24 mouse cellular contexts compared by ENCODE assay signal in the genomic region with DNA sequence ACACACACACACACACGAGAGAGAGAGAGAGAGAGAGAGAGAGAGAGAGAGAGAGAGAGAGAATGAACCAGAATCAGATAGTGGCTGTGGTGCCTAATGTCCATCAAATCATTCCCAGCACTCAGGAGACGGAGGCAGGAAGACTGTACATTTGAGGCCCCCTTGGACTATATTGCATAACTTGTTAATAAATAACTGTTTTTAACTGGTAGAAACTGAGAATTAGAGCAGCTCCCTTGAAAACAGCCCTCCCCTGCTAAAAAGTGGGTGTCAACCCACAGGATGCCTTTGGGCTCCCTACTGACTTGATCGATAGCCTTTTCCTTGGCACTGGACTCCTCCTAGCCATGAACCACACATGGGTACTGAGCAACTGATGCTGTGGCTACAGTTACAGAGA. TPM values are rescaled to one million over a fixed set of nuclear protein-coding genes. Genes with fewer than 3 reads are reported as not detected.
DNase-seq lines count a peak whose midpoint lies in the region; ATAC-seq and TF ChIP-seq lines count a peak whose summit lies in the region.
"Had no signal": no experiment of that assay in that cellular context is flagged by ENCODE, and none has a peak within 500 bp of the region (broad histone marks: within the 10 kb centered on the region; RNA-seq: fewer than 3 reads in every experiment).

No protein-coding gene starts in this region.

- WGBS in kidney, adult 2 months: 51% methylated on average over 2 of the region's 3 CpGs
- WGBS in stomach, embryonic 15.5 days: 67% methylated on average over 3 of the region's 3 CpGs
- 83% methylated on average over 2 of the region's 3 CpGs for WGBS in stomach, postnatal 0 days
- 56% methylated on average over 3 of the region's 3 CpGs for WGBS in liver, embryonic 16.5 days (ENCODE audit: insufficient replicate concordance)

- TF ChIP-seq EP300 in stomach, postnatal 0 days (optimal IDR thresholded peaks at IDR 0.05): no peak

- no peak overlapping the region for H3K4me2 ChIP-seq in stomach, embryonic 15.5 days
- no peak overlapping the region for H3K4me2 ChIP-seq in stomach, postnatal 0 days (replicated peaks; ENCODE audit: low read depth)
- no peak overlapping the region for H3K4me2 ChIP-seq in liver, embryonic 16.5 days (ENCODE audit: low read depth, low read length)
- H3K4me2 ChIP-seq: forebrain, embryonic 15.5 days; hindbrain, embryonic 15.5 days; lung, embryonic 14.5 days; midbrain, embryonic 15.5 days; neural tube, embryonic 13.5 days had no signal

- H3K9me3 ChIP-seq in stomach, embryonic 15.5 days: no peaks in the 10 kb centered on the region
- no peaks in the 10 kb centered on the region for H3K9me3 ChIP-seq in stomach, postnatal 0 days (ENCODE audit: control insufficient read depth, low read length)
- H3K9me3 ChIP-seq in liver, embryonic 16.5 days (replicated peaks; ENCODE audit: control insufficient read depth, low read length): no peaks in the 10 kb centered on the region
- H3K9me3 ChIP-seq: embryonic facial prominence, embryonic 10.5 days; forebrain, embryonic 15.5 days; heart, embryonic 10.5 days; hindbrain, embryonic 15.5 days; midbrain, embryonic 15.5 days; neural tube, embryonic 13.5 days had no signal

- H3K4me1 ChIP-seq in kidney, adult 2 months (ENCODE audit: control insufficient read depth, insufficient read depth, low read length): peaks cover 4% of the 10 kb centered on the region; the same call in 1 of the 2 replicates
- H3K4me1 ChIP-seq in stomach, embryonic 15.5 days: no peaks in the 10 kb centered on the region
- no peaks in the 10 kb centered on the region for H3K4me1 ChIP-seq in stomach, postnatal 0 days (replicated peaks; ENCODE audit: control insufficient read depth, insufficient read depth)
- peaks cover 2% of the 10 kb centered on the region; the same call in 1 of the 2 replicates for H3K4me1 ChIP-seq in liver, embryonic 16.5 days (ENCODE audit: control insufficient read depth, low read depth, low read length)
- H3K4me1 ChIP-seq: forebrain, embryonic 15.5 days; heart, embryonic 10.5 days; hindbrain, embryonic 15.5 days; midbrain, embryonic 15.5 days; neural tube, embryonic 13.5 days had no signal

- no peaks in the 10 kb centered on the region for H3K27me3 ChIP-seq in kidney, adult 2 months (replicated peaks; ENCODE audit: control insufficient read depth, insufficient read depth, low read length)
- H3K27me3 ChIP-seq in stomach, embryonic 15.5 days (replicated peaks): no peaks in the 10 kb centered on the region
- no peaks in the 10 kb centered on the region for H3K27me3 ChIP-seq in stomach, postnatal 0 days (ENCODE audit: control insufficient read depth, insufficient read depth, low read length)
- no peaks in the 10 kb centered on the region for H3K27me3 ChIP-seq in liver, embryonic 16.5 days (ENCODE audit: control insufficient read depth, insufficient read depth, low read depth, low read length)
- H3K27me3 ChIP-seq: forebrain, embryonic 15.5 days; hindbrain, embryonic 15.5 days; midbrain, embryonic 15.5 days; neural tube, embryonic 13.5 days; Patski had no signal

- H3K9ac ChIP-seq in stomach, embryonic 15.5 days: no peak overlapping the region
- H3K9ac ChIP-seq in stomach, postnatal 0 days (ENCODE audit: low read length): no peak overlapping the region
- H3K9ac ChIP-seq in liver, embryonic 16.5 days (ENCODE audit: low read depth, low read length): no peak overlapping the region
- H3K9ac ChIP-seq: forebrain, embryonic 15.5 days; hindbrain, embryonic 15.5 days; lung, embryonic 14.5 days; midbrain, embryonic 15.5 days; neural tube, embryonic 13.5 days had no signal

- no peak for TF ChIP-seq POLR2A in kidney, adult 2 months (IDR thresholded peaks at IDR 0.05; ENCODE audit: low read depth, low read length)

- ATAC-seq in stomach, embryonic 15.5 days (ENCODE audit: insufficient read depth, low FRiP score, low read depth): 0 out of 2 replicates have a peak, but pooled peaks have one; percentile 43
- ATAC-seq in stomach, postnatal 0 days (ENCODE audit: low FRiP score, low TSS enrichment): no peak
- ATAC-seq in liver, embryonic 16.5 days (ENCODE audit: low read depth): peak; percentile 75
- ATAC-seq: CD4-positive, CD25-positive, alpha-beta regulatory T cell, adult 4 months; forebrain, embryonic 15.5 days; midbrain, embryonic 15.5 days; Patski had no signal

- no peak overlapping the region for H3K27ac ChIP-seq in kidney, adult 2 months (ENCODE audit: insufficient read depth, low read depth, low read length)
- H3K27ac ChIP-seq in stomach, embryonic 15.5 days: no peak overlapping the region
- no peak overlapping the region for H3K27ac ChIP-seq in stomach, postnatal 0 days (replicated peaks)
- H3K27ac ChIP-seq in liver, embryonic 16.5 days (ENCODE audit: low read length): no peak overlapping the region
- H3K27ac ChIP-seq: embryonic facial prominence, embryonic 10.5 days; forebrain, embryonic 15.5 days; heart, embryonic 10.5 days; hindbrain, embryonic 15.5 days; midbrain, embryonic 15.5 days; neural tube, embryonic 13.5 days had no signal

- no peak for TF ChIP-seq CTCF in kidney, adult 2 months (conservative IDR thresholded peaks at IDR 0.05; ENCODE audit: insufficient read depth, insufficient read length, low read depth, low read length)
- no peak for TF ChIP-seq CTCF in stomach, postnatal 0 days (IDR thresholded peaks at IDR 0.05; ENCODE audit: low read depth)

- no peaks in the 10 kb centered on the region for H3K36me3 ChIP-seq in kidney, adult 2 months (ENCODE audit: control insufficient read depth, insufficient read depth, low read length)
- no peaks in the 10 kb centered on the region for H3K36me3 ChIP-seq in stomach, embryonic 15.5 days
- no peaks in the 10 kb centered on the region for H3K36me3 ChIP-seq in stomach, postnatal 0 days (ENCODE audit: control insufficient read depth, insufficient read depth, low read length)
- no peaks in the 10 kb centered on the region for H3K36me3 ChIP-seq in liver, embryonic 16.5 days (ENCODE audit: control insufficient read depth, insufficient read depth)
- H3K36me3 ChIP-seq: embryonic facial prominence, embryonic 10.5 days; forebrain, embryonic 15.5 days; heart, embryonic 10.5 days; hindbrain, embryonic 15.5 days; midbrain, embryonic 15.5 days; neural tube, embryonic 13.5 days had no signal

- peak; percentile 25 for DNase-seq in kidney, adult 2 months
- DNase-seq in kidney, adult 18-20 months: no peak
- DNase-seq in stomach, postnatal 0 days (ENCODE audit: low spot score): no peak
- no peak for DNase-seq in gastrocnemius, postnatal 25 days
- DNase-seq in B cell, adult 2 months: no peak
- DNase-seq: adrenal gland, postnatal 36 days; cerebellum, postnatal 10 days; heart, postnatal 4 days; lung, embryonic 14.5 days; lung, postnatal 36 days; retina, postnatal 1 day; right cerebral cortex, postnatal 25 days; thymus, adult 18-20 months; thymus, postnatal 36 days had no signal

- H3K4me3 ChIP-seq in kidney, adult 2 months (ENCODE audit: insufficient read depth, low read depth, low read length): no peak overlapping the region
- no peak overlapping the region for H3K4me3 ChIP-seq in stomach, embryonic 15.5 days (replicated peaks)
- no peak overlapping the region for H3K4me3 ChIP-seq in stomach, postnatal 0 days (ENCODE audit: low read depth, low read length)
- no peak overlapping the region for H3K4me3 ChIP-seq in liver, embryonic 16.5 days (ENCODE audit: low read depth, low read length)
- H3K4me3 ChIP-seq: embryonic facial prominence, embryonic 10.5 days; forebrain, embryonic 15.5 days; heart, embryonic 10.5 days; hindbrain, embryonic 15.5 days; midbrain, embryonic 15.5 days; neural tube, embryonic 13.5 days had no signal

RNA-seq across cellular contexts. Expression of gene Anxa4, which starts 11.0 kb away (rescaled TPM):
- polyA plus RNA-seq in kidney, adult 2 months (2012; rRNA removed): 57.2 and 68.8 TPM in 2 replicates
- polyA plus RNA-seq in stomach, embryonic 15.5 days (2015; fragmentation: Nextera tagmentation; extraction: Ambion mirVana): 137 and 160 TPM in 2 replicates
- 111 and 114 TPM in 2 replicates for polyA plus RNA-seq in stomach, postnatal 0 days (2015; fragmentation: Nextera tagmentation; extraction: Ambion mirVana)
- polyA plus RNA-seq in liver, embryonic 16.5 days (2015; fragmentation: Nextera tagmentation; extraction: Ambion mirVana): 42.9 and 45.5 TPM in 2 replicates
- total RNA-seq in gastrocnemius, postnatal 25 days (2021): 10 to 100 TPM; 13.4 to 19.7 TPM

RNA-seq across cellular contexts. Expression of gene Gmcl1, which starts 49.2 kb away (rescaled TPM):
- polyA plus RNA-seq in kidney, adult 2 months (2012; rRNA removed): 9.1 and 10.0 TPM in 2 replicates
- 31.4 and 33.1 TPM in 2 replicates for polyA plus RNA-seq in stomach, embryonic 15.5 days (2015; fragmentation: Nextera tagmentation; extraction: Ambion mirVana)
- polyA plus RNA-seq in stomach, postnatal 0 days (2015; fragmentation: Nextera tagmentation; extraction: Ambion mirVana): 11.6 and 14.0 TPM in 2 replicates
- polyA plus RNA-seq in liver, embryonic 16.5 days (2015; fragmentation: Nextera tagmentation; extraction: Ambion mirVana): 5.8 and 6.0 TPM in 2 replicates
- 1 to 10 TPM; 2.4 to 2.8 TPM for total RNA-seq in gastrocnemius, postnatal 25 days (2021)
